Mouse (Mus musculus): Measurements from ENCODE around the gene Rpgr. TPM values are rescaled to one million over a fixed set of nuclear protein-coding genes. Genes with fewer than 3 reads are reported as not detected.

Gene Rpgr
- polyA plus RNA-seq, 1 experiment, result 17.7 TPM

DNA sequence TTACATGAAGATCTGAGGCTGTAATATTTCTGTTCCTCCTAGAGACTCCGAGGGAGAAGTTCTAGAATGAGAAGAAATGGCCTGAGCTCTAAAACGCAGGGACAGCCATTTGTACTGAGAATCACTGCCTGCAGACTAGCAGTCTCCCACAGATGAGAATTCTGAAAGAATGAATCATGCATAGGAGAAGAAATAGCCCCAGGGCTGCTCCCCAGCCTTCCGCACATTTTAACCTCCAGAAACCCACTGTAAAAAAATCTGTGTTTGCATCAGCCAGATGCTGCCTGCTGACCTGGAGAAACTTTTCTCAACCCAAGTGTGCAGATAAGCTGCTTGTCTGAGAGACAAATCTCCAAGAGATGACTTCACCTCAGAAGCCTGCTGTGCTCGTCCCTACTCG lies 111.2 kb downstream of the Rpgr start:
- H3K9me3 ChIP-seq (replicated peaks; ENCODE audit: control insufficient read depth, insufficient read depth, low read length, poor library complexity, severe bottlenecking), result no peaks in the 10 kb centered on the region
- TF ChIP-seq POLR2A (IDR thresholded peaks at IDR 0.05; ENCODE audit: insufficient read depth, low read length), result no peak
- no peak for TF ChIP-seq CTCF (IDR thresholded peaks at IDR 0.05; ENCODE audit: low read depth, low read length)
- TF ChIP-seq EP300 (IDR thresholded peaks at IDR 0.05; ENCODE audit: insufficient read depth, low read depth, low read length), result no peak
- H3K36me3 ChIP-seq (ENCODE audit: control insufficient read depth, insufficient read depth, low read length, poor library complexity, severe bottlenecking), result no peaks in the 10 kb centered on the region
- no peaks in the 10 kb centered on the region for H3K4me1 ChIP-seq (ENCODE audit: control insufficient read depth, insufficient read depth, low read length)
- H3K4me3 ChIP-seq (ENCODE audit: low read depth, low read length), result no peak overlapping the region
- H3K9ac ChIP-seq (ENCODE audit: low read depth, poor library complexity, severe bottlenecking), result no peak overlapping the region
- no peaks in the 10 kb centered on the region for H3K27me3 ChIP-seq (ENCODE audit: control insufficient read depth, insufficient read depth, low read length, poor library complexity, severe bottlenecking)
- H3K27ac ChIP-seq (ENCODE audit: insufficient read depth, low read length), result no peak overlapping the region

DNA sequence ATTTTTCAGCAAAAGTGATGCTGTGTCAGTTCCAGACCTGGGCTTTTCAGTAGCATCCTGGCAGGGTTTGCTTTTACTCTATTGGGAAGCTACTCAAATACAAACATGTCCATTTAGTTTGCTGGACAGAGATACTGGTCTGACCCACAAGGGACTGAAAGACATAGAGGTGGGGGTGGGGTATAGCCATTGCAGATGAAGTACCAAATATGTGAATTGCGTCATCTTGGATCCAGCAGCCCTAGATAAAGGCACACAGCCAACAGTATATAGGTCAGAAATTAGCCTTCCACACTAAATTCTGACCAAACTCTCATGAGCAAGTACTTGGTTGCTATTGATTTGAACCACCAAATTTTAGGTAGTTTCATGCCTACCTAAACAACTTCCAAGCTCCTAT lies 114.0 kb downstream of the Rpgr start:
- Histone ChIP-seq H3K9me3 (replicated peaks; ENCODE audit: control insufficient read depth, insufficient read depth, low read length, poor library complexity, severe bottlenecking) (no peaks in the 10 kb centered on the region), H3K4me1 (ENCODE audit: control insufficient read depth, insufficient read depth, low read length) (no peaks in the 10 kb centered on the region), H3K27me3 (ENCODE audit: control insufficient read depth, insufficient read depth, low read length, poor library complexity, severe bottlenecking) (no peaks in the 10 kb centered on the region), H3K4me3 (ENCODE audit: low read depth, low read length) (no peak overlapping the region), H3K36me3 (ENCODE audit: control insufficient read depth, insufficient read depth, low read length, poor library complexity, severe bottlenecking) (no peaks in the 10 kb centered on the region), H3K27ac (ENCODE audit: insufficient read depth, low read length) (no peak overlapping the region), H3K9ac (ENCODE audit: low read depth, poor library complexity, severe bottlenecking) (no peak overlapping the region)
- TF ChIP-seq POLR2A (IDR thresholded peaks at IDR 0.05; ENCODE audit: insufficient read depth, low read length) (no peak), CTCF (IDR thresholded peaks at IDR 0.05; ENCODE audit: low read depth, low read length) (no peak), EP300 (IDR thresholded peaks at IDR 0.05; ENCODE audit: insufficient read depth, low read depth, low read length) (no peak)

- H3K4me3 ChIP-seq (ENCODE audit: low read depth, low read length), result no peak overlapping the region
- H3K4me1 ChIP-seq (ENCODE audit: control insufficient read depth, insufficient read depth, low read length), result no peaks in the 10 kb centered on the region
- no peaks in the 10 kb centered on the region for H3K27me3 ChIP-seq (ENCODE audit: control insufficient read depth, insufficient read depth, low read length, poor library complexity, severe bottlenecking)
- no peaks in the 10 kb centered on the region for H3K36me3 ChIP-seq (ENCODE audit: control insufficient read depth, insufficient read depth, low read length, poor library complexity, severe bottlenecking)
- H3K27ac ChIP-seq (ENCODE audit: insufficient read depth, low read length), result no peak overlapping the region
- TF ChIP-seq POLR2A (IDR thresholded peaks at IDR 0.05; ENCODE audit: insufficient read depth, low read length) (no peak), EP300 (IDR thresholded peaks at IDR 0.05; ENCODE audit: insufficient read depth, low read depth, low read length) (no peak), CTCF (IDR thresholded peaks at IDR 0.05; ENCODE audit: low read depth, low read length) (no peak)
- H3K9me3 ChIP-seq (replicated peaks; ENCODE audit: control insufficient read depth, insufficient read depth, low read length, poor library complexity, severe bottlenecking), result no peaks in the 10 kb centered on the region
- H3K9ac ChIP-seq (ENCODE audit: low read depth, poor library complexity, severe bottlenecking), result no peak overlapping the region
Measured at GRCm38 (mm10) chrX:10095797-10096196, 120.9 kb downstream of the Rpgr start.

DNA sequence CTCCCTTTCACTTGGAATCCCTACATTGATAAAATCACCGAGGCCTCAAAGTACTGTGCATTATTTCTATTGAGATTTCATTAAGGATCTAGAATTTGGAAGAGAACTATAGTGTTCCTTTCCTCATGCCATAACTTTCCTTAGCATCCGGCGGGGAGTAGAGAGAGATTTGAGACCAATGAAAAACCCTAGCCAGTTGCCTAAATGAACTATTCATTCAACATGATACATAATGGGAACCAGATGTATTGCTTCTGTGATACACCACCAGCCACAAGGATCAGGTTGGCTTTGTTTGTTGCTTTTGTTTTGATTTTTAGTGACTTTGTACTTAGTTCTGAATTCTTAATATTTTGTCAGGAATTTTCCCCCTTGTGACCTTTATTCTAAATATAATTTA lies 136.3 kb downstream of the Rpgr start:
- no peaks in the 10 kb centered on the region for H3K36me3 ChIP-seq (ENCODE audit: control insufficient read depth, insufficient read depth, low read length, poor library complexity, severe bottlenecking)
- H3K27ac ChIP-seq (ENCODE audit: insufficient read depth, low read length), result no peak overlapping the region
- no peaks in the 10 kb centered on the region for H3K4me1 ChIP-seq (ENCODE audit: control insufficient read depth, insufficient read depth, low read length)
- TF ChIP-seq CTCF (IDR thresholded peaks at IDR 0.05; ENCODE audit: low read depth, low read length), result no peak
- H3K9me3 ChIP-seq (replicated peaks; ENCODE audit: control insufficient read depth, insufficient read depth, low read length, poor library complexity, severe bottlenecking), result no peaks in the 10 kb centered on the region
- no peak overlapping the region for H3K4me3 ChIP-seq (ENCODE audit: low read depth, low read length)
- no peaks in the 10 kb centered on the region for H3K27me3 ChIP-seq (ENCODE audit: control insufficient read depth, insufficient read depth, low read length, poor library complexity, severe bottlenecking)
- no peak overlapping the region for H3K9ac ChIP-seq (ENCODE audit: low read depth, poor library complexity, severe bottlenecking)

- H3K4me3 ChIP-seq (ENCODE audit: low read depth, low read length), result no peak overlapping the region
- H3K9me3 ChIP-seq (replicated peaks; ENCODE audit: control insufficient read depth, insufficient read depth, low read length, poor library complexity, severe bottlenecking), result no peaks in the 10 kb centered on the region
- TF ChIP-seq EP300 (IDR thresholded peaks at IDR 0.05; ENCODE audit: insufficient read depth, low read depth, low read length) (no peak), POLR2A (IDR thresholded peaks at IDR 0.05; ENCODE audit: insufficient read depth, low read length) (no peak), CTCF (IDR thresholded peaks at IDR 0.05; ENCODE audit: low read depth, low read length) (no peak)
- H3K4me1 ChIP-seq (ENCODE audit: control insufficient read depth, insufficient read depth, low read length), result no peaks in the 10 kb centered on the region
- H3K36me3 ChIP-seq (ENCODE audit: control insufficient read depth, insufficient read depth, low read length, poor library complexity, severe bottlenecking), result no peaks in the 10 kb centered on the region
- H3K27me3 ChIP-seq (ENCODE audit: control insufficient read depth, insufficient read depth, low read length, poor library complexity, severe bottlenecking), result no peaks in the 10 kb centered on the region
- H3K9ac ChIP-seq (ENCODE audit: low read depth, poor library complexity, severe bottlenecking), result no peak overlapping the region
- H3K27ac ChIP-seq (ENCODE audit: insufficient read depth, low read length), result no peak overlapping the region
Measured at GRCm38 (mm10) chrX:10079981-10080380, 136.7 kb downstream of the Rpgr start.

DNA sequence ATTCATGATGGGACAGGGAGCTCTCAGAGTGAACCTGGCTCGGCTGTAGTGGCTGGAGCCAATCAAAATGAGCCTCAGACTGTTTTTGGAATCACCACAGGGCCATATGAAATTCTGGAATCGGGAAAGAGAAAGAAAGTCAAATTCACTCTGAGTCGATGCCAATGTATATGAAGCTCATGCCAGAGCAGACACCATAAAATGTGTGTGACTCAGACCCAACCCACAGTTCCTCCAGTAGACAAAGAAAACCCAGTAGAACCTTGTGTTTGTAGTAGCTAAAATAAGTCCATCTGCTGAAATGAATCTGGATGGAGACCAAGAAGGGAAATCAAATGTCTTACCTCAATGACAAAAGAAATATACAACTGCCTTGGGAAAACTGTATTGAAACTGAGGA lies 142.8 kb downstream of the Rpgr start:
- Histone ChIP-seq H3K27ac (ENCODE audit: insufficient read depth, low read length) (no peak overlapping the region), H3K9me3 (replicated peaks; ENCODE audit: control insufficient read depth, insufficient read depth, low read length, poor library complexity, severe bottlenecking) (no peaks in the 10 kb centered on the region), H3K4me1 (ENCODE audit: control insufficient read depth, insufficient read depth, low read length) (no peaks in the 10 kb centered on the region), H3K9ac (ENCODE audit: low read depth, poor library complexity, severe bottlenecking) (no peak overlapping the region), H3K4me3 (ENCODE audit: low read depth, low read length) (no peak overlapping the region), H3K27me3 (ENCODE audit: control insufficient read depth, insufficient read depth, low read length, poor library complexity, severe bottlenecking) (no peaks in the 10 kb centered on the region), H3K36me3 (ENCODE audit: control insufficient read depth, insufficient read depth, low read length, poor library complexity, severe bottlenecking) (no peaks in the 10 kb centered on the region)
- TF ChIP-seq CTCF (IDR thresholded peaks at IDR 0.05; ENCODE audit: low read depth, low read length), result no peak
- no peak for TF ChIP-seq POLR2A (IDR thresholded peaks at IDR 0.05; ENCODE audit: insufficient read depth, low read length)
- TF ChIP-seq EP300 (IDR thresholded peaks at IDR 0.05; ENCODE audit: insufficient read depth, low read depth, low read length), result no peak
